Mouse (Mus musculus) liver, embryonic 13.5 days (tissue): ENCODE measurements around the gene Wt1. TPM values are rescaled to one million over a fixed set of nuclear protein-coding genes. Genes with fewer than 3 reads are reported as not detected.

Experiments used
- ATAC-seq: fragments of 200-750 bp; cut with Nextera tagmentation; 2 replicates; pipeline ENCODE4 v1.8.0; 2017; ENCODE audit warnings: low read depth, mild to moderate bottlenecking, moderate number of reproducible peaks, moderate library complexity
- DNase-seq: peaks from one replicate; pipeline ENCODE4 v3.0.0; 2022
- H3K27ac ChIP-seq: fragments of 300-500 bp; sonication (generic); 2 replicates; pipeline ENCODE4 v1.5.1; 2015; ENCODE audit warnings: moderate library complexity, mild to moderate bottlenecking, inconsistent platforms
- H3K27me3 ChIP-seq: fragments of 300-500 bp; sonication (generic); 2 replicates; pipeline ENCODE4 v1.6.1; 2015; ENCODE audit warnings: mild to moderate bottlenecking, inconsistent platforms
- H3K36me3 ChIP-seq: fragments of 300-500 bp; sonication (generic); 2 replicates; pipeline ENCODE4 v1.6.1; 2015; ENCODE audit warnings: mild to moderate bottlenecking, inconsistent platforms
- H3K4me1 ChIP-seq: fragments of 300-500 bp; sonication (generic); replicated peaks from 2 replicates; pipeline ENCODE4 v1.6.1; 2015; ENCODE audit warnings: inconsistent platforms
- H3K4me2 ChIP-seq: fragments of 300-500 bp; sonication (generic); 2 replicates; pipeline ENCODE4 v1.6.1; 2015; ENCODE audit warnings: inconsistent platforms, mild to moderate bottlenecking, moderate library complexity
- H3K4me3 ChIP-seq: fragments of 300-500 bp; sonication (generic); replicated peaks from 2 replicates; pipeline ENCODE4 v1.5.1; 2015; ENCODE audit warnings: mild to moderate bottlenecking, inconsistent platforms
- H3K9ac ChIP-seq: fragments of 300-500 bp; sonication (generic); 2 replicates; pipeline ENCODE4 v1.6.1; 2015; ENCODE audit warnings: mild to moderate bottlenecking, inconsistent platforms
- H3K9me3 ChIP-seq: fragments of 300-500 bp; sonication (generic); replicated peaks from 2 replicates; pipeline ENCODE4 v1.6.1; 2016; ENCODE audit warnings: inconsistent platforms
- WGBS: fragments of 180-500 bp; shearing (Covaris S2); methylation state at CpG from one replicate; pipeline ENCODE4 v1.1.7; 2015; ENCODE audit not compliant: insufficient replicate concordance; 5-methylcytosine and 5-hydroxymethylcytosine counted together
- polyA plus RNA-seq: library from polyadenylated mRNA; unstranded; fragments of >200 nt; fragmentation: Nextera tagmentation; extraction: Ambion mirVana; gene quantifications from 2 replicates; pipeline ENCODE4 v1.2.1, GENCODE M21; 2015

Wt1 gene
- polyA plus RNA-seq, 1 experiment from 2014 or later, result 1.9 TPM

GRCm38 (mm10) chr2:105099410-105099809, 26.9 kb upstream of the Wt1 start:
- Histone ChIP-seq H3K4me3 (no peak overlapping the region), H3K9ac (no peak overlapping the region), H3K27me3 (no peaks in the 10 kb centered on the region), H3K36me3 (no peaks in the 10 kb centered on the region), H3K27ac (no peak overlapping the region), H3K9me3 (no peaks in the 10 kb centered on the region), H3K4me2 (no peak overlapping the region), H3K4me1 (no peaks in the 10 kb centered on the region)
- ATAC-seq (no peak), DNase-seq (no peak)
- WGBS, result 68% methylated on average over 7 of the region's 7 CpGs

GRCm38 (mm10) chr2:105100541-105100940, 25.8 kb upstream of the Wt1 start:
- H3K9ac ChIP-seq, result no peak overlapping the region
- no peaks in the 10 kb centered on the region for H3K4me1 ChIP-seq
- no peak overlapping the region for H3K27ac ChIP-seq
- no peak overlapping the region for H3K4me3 ChIP-seq
- DNase-seq (no peak), ATAC-seq (no peak)
- WGBS, result 53% methylated on average over 7 of the region's 7 CpGs
- no peaks in the 10 kb centered on the region for H3K9me3 ChIP-seq
- no peaks in the 10 kb centered on the region for H3K27me3 ChIP-seq
- no peaks in the 10 kb centered on the region for H3K36me3 ChIP-seq
- H3K4me2 ChIP-seq, result no peak overlapping the region

DNA sequence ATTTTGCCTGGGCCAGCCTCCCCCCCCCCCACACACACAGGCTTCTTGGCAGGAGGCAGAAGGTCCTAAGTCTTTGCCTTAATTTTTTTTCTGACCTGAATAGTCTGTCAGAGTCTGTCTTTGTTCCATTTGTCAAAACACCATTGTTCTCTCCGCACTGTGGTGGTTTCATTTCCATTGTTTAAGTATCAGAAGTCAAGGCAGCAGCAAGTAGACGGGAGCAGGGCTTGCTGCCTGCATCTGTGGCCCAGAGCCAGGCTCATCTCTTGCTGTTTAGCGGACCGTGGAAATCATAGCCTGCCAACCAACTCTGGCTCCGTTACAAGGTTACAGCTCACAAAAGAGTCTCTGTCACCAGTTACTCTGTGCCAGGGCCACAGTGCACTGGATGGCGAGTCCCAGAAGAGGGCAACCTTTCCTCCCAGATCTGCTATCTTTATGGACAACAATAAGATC, 17.6 kb upstream of the Wt1 start:
- H3K9me3 ChIP-seq, result no peaks in the 10 kb centered on the region
- WGBS, result 49% methylated on average over 6 of the region's 6 CpGs
- DNase-seq, result no peak
- ATAC-seq, result no peak
- H3K4me1 ChIP-seq, result no peaks in the 10 kb centered on the region
- no peak overlapping the region for H3K4me3 ChIP-seq
- H3K27ac ChIP-seq, result no peak overlapping the region
- H3K27me3 ChIP-seq, result 0 out of 2 replicates have a peak, but pooled peaks cover 4% of the 10 kb centered on the region
- no peak overlapping the region for H3K4me2 ChIP-seq
- H3K36me3 ChIP-seq, result no peaks in the 10 kb centered on the region
- no peak overlapping the region for H3K9ac ChIP-seq

DNA sequence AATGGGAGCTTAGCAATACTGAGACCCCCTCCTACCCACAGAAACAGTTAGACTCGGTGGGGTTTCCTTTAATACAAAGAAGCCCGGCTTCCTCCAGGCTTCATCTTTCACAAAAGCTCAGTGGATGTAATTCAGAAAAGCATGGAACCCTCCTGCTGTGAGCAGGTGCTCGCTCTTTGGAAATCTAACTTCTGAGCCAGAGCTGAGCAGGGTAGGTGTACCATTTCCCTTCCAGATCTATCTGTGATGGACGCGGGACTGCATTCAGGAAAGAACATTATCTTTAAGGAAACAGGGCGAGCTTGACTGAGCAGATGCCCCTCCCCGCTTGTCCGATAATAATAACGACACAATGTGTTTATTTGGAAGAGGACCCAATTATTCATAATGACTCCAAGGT, 12.3 kb upstream of the Wt1 start:
- DNase-seq, result no peak
- peak; percentile 23; the same call in 1 of the 2 replicates for ATAC-seq
- no peak overlapping the region for H3K9ac ChIP-seq
- WGBS, result 19% methylated on average over 9 of the region's 9 CpGs
- H3K9me3 ChIP-seq, result no peaks in the 10 kb centered on the region
- no peaks in the 10 kb centered on the region for H3K36me3 ChIP-seq
- no peak overlapping the region for H3K4me2 ChIP-seq
- no peak overlapping the region for H3K4me3 ChIP-seq
- peaks cover 17% of the 10 kb centered on the region for H3K27me3 ChIP-seq
- H3K4me1 ChIP-seq, result 0 out of 2 replicates have a peak, but pooled peaks cover 3% of the 10 kb centered on the region
- no peak overlapping the region for H3K27ac ChIP-seq

DNA sequence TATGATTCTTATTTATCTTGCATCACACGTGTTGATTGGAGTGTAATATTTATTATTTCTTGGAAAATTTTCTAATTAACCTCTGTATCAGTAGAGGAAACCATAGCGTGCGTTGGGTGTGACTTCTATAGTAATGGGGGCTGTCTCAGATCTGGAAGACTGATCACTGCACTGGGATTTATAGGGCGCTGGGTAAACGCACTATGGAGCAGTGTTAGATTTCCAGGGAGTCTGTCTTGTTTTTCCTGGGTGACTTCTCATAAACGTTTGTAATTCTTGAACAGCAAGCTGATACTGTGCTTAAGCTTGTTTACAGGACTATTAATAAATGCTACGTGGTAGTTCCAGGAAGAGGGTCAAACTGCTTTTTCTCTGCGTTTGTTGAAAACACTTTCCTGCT, 8.7 kb upstream of the Wt1 start:
- WGBS, result 58% methylated on average over 8 of the region's 8 CpGs

GRCm38 (mm10) chr2:105122216-105122615, 4.1 kb upstream of the Wt1 start:
- Histone ChIP-seq H3K9ac (no peak overlapping the region), H3K4me3 (no peak overlapping the region), H3K36me3 (no peaks in the 10 kb centered on the region), H3K4me1 (peaks cover 12% of the 10 kb centered on the region; the same call in 1 of the 2 replicates), H3K27me3 (peaks cover 93% of the 10 kb centered on the region), H3K4me2 (no peak overlapping the region), H3K9me3 (no peaks in the 10 kb centered on the region), H3K27ac (no peak overlapping the region)
- ATAC-seq (no peak), DNase-seq (no peak)
- 5% methylated on average over 8 of the region's 8 CpGs for WGBS

More for the DNA sequence above, 8.7 kb upstream of the Wt1 start:
- Histone ChIP-seq H3K9me3 (no peaks in the 10 kb centered on the region), H3K27me3 (peaks cover 51% of the 10 kb centered on the region), H3K4me1 (0 out of 2 replicates have a peak, but pooled peaks cover 3% of the 10 kb centered on the region), H3K27ac (no peak overlapping the region), H3K4me3 (no peak overlapping the region), H3K36me3 (no peaks in the 10 kb centered on the region), H3K4me2 (no peak overlapping the region), H3K9ac (no peak overlapping the region)
- DNase-seq, result no peak
- no peak for ATAC-seq

GRCm38 (mm10) chr2:105122886-105123285, 3.4 kb upstream of the Wt1 start:
- peak overlapping the region; percentile 40 for H3K4me2 ChIP-seq

GRCm38 (mm10) chr2:105123431-105123830, 2.9 kb upstream of the Wt1 start:
- H3K4me3 ChIP-seq, result no peak overlapping the region
- no peak overlapping the region for H3K9ac ChIP-seq
- ATAC-seq (no peak), DNase-seq (no peak)
- H3K36me3 ChIP-seq, result no peaks in the 10 kb centered on the region
- H3K27me3 ChIP-seq, result peaks cover 98% of the 10 kb centered on the region
- WGBS, result 3% methylated on average over 8 of the region's 8 CpGs
- H3K9me3 ChIP-seq, result no peaks in the 10 kb centered on the region
- H3K27ac ChIP-seq, result no peak overlapping the region
- H3K4me1 ChIP-seq, result peaks cover 13% of the 10 kb centered on the region; the same call in 1 of the 2 replicates
- H3K4me2 ChIP-seq, result peak overlapping the region; percentile 40; the same call in 1 of the 2 replicates

More at GRCm38 (mm10) chr2:105122886-105123285, 3.4 kb upstream of the Wt1 start:
- H3K27me3 ChIP-seq, result peaks cover 96% of the 10 kb centered on the region
- H3K9ac ChIP-seq, result no peak overlapping the region
- peaks cover 13% of the 10 kb centered on the region; the same call in 1 of the 2 replicates for H3K4me1 ChIP-seq
- H3K36me3 ChIP-seq, result no peaks in the 10 kb centered on the region
- peak overlapping the region; percentile 27; the same call in 1 of the 2 replicates for H3K4me3 ChIP-seq
- under 1% methylated on average over 27 of the region's 27 CpGs for WGBS
- H3K27ac ChIP-seq, result no peak overlapping the region
- no peak for DNase-seq
- H3K9me3 ChIP-seq, result no peaks in the 10 kb centered on the region
- no peak for ATAC-seq

DNA sequence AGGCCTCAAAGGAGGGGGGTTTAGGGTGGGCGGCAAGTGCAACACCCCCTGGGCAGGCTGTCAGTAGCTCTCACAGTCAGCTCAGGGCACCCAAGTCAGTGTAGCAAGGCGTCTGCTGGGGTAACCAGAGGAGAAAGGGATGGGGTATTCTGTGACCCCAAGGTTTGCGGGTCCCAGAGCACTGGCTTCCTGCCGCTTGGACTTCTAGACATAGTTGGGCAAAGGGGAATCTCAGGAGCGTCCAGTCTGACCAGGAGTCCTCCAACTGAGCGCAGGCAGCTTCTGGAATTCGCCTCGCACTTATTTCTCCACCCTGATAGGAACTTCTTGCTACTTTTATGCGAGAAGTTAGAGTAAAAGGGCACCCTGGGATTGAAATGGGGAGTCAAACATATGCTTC, 2.4 kb upstream of the Wt1 start:
- WGBS, result 5% methylated on average over 9 of the region's 9 CpGs
- DNase-seq, result no peak
- no peak overlapping the region for H3K4me2 ChIP-seq

DNA sequence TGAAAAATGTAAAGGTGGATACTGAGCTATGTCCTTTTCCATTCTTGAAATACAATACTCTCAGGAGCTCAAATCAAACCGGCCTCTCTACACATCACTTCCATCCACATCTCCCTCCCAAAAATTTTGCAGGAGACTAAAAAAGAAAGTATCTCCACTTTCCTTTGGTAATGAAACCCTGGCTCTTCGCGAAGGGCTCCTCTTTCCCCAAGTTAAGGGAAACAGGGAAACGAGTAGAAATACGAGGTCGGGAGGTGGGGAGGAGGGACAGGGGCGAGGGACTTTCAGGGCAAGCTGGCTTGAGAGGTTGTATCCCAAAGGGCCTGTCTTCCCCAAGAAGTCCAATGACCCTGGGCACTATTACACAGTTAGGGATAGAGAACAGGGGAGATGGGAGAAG, 1.9 kb upstream of the Wt1 start:
- 4% methylated on average over 7 of the region's 7 CpGs for WGBS
- H3K4me3 ChIP-seq, result no peak overlapping the region
- ATAC-seq, result no peak
- no peaks in the 10 kb centered on the region for H3K9me3 ChIP-seq
- peaks cover 13% of the 10 kb centered on the region; the same call in 1 of the 2 replicates for H3K4me1 ChIP-seq
- no peaks in the 10 kb centered on the region for H3K36me3 ChIP-seq
- peaks cover 99% of the 10 kb centered on the region for H3K27me3 ChIP-seq
- no peak overlapping the region for H3K4me2 ChIP-seq
- H3K9ac ChIP-seq, result no peak overlapping the region
- DNase-seq, result no peak
- no peak overlapping the region for H3K27ac ChIP-seq

More for the DNA sequence above, 2.4 kb upstream of the Wt1 start:
- no peak overlapping the region for H3K27ac ChIP-seq
- H3K9ac ChIP-seq, result no peak overlapping the region
- ATAC-seq, result no peak
- H3K9me3 ChIP-seq, result no peaks in the 10 kb centered on the region
- H3K4me3 ChIP-seq, result no peak overlapping the region
- H3K27me3 ChIP-seq, result peaks cover 98% of the 10 kb centered on the region
- H3K4me1 ChIP-seq, result peaks cover 13% of the 10 kb centered on the region; the same call in 1 of the 2 replicates
- no peaks in the 10 kb centered on the region for H3K36me3 ChIP-seq

DNA sequence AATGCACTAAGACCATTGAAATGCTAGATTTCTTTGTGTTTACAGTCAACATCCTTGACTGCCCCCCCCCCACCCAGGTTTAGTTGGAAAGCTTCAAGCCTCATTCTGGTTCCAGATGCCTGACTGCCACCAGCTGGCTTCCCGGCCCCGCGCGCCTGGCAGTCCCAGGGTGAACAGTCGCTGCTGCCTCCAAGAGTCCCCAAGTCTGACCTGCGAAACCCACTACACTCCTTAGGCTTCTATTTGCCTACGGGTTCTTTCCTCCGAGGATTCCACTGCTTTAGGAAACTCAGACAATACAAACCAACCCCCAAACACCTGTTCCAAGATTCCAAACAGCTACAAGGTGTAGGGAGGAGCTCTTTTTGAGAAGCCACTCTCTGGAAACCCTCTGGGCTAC, 1.1 kb upstream of the Wt1 start:
- no peak overlapping the region for H3K9ac ChIP-seq
- H3K4me3 ChIP-seq, result no peak overlapping the region
- peaks cover 99% of the 10 kb centered on the region for H3K27me3 ChIP-seq
- H3K4me2 ChIP-seq, result 0 out of 2 replicates have a peak overlapping the region, but pooled peaks have one; percentile 5
- H3K4me1 ChIP-seq, result peaks cover 13% of the 10 kb centered on the region; the same call in 1 of the 2 replicates
- no peaks in the 10 kb centered on the region for H3K9me3 ChIP-seq
- no peaks in the 10 kb centered on the region for H3K36me3 ChIP-seq
- WGBS, result 4% methylated on average over 8 of the region's 8 CpGs
- DNase-seq, result no peak
- no peak overlapping the region for H3K27ac ChIP-seq
- ATAC-seq, result no peak

DNA sequence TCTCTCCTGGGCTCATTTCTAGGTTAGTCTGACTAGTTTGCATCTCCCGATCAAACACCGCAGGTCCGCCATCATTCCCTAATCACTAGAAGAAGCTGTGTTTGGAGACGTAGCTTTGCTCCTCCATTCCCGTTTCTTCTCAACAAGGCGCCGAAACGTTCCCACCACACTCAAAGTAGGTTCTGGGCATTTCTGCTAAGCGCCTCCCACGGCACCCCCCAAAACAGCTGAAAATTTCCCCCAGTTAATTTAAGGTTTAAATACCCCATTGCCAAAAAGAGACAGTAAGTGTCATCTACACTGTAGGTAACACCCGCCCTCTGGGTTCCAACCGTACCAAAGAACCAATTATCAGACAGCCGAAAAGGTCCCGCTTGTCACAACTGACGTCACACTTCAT, 688 bp upstream of the Wt1 start:
- 6% methylated on average over 15 of the region's 15 CpGs for WGBS
- Histone ChIP-seq H3K36me3 (no peaks in the 10 kb centered on the region), H3K4me3 (no peak overlapping the region)

More for the DNA sequence above, 688 bp upstream of the Wt1 start:
- Histone ChIP-seq H3K27ac (no peak overlapping the region), H3K9me3 (no peaks in the 10 kb centered on the region), H3K4me2 (0 out of 2 replicates have a peak overlapping the region, but pooled peaks have one; percentile 5), H3K9ac (no peak overlapping the region), H3K4me1 (peaks cover 13% of the 10 kb centered on the region; the same call in 1 of the 2 replicates), H3K27me3 (peaks cover 99% of the 10 kb centered on the region)
- no peak for ATAC-seq
- no peak for DNase-seq
